Mouse (Mus musculus) inflammation-experienced regulatory T-cells, adult 6 months (primary cell): ENCODE data around the gene Ndrg3. TPM values are rescaled to one million over a fixed set of nuclear protein-coding genes. Genes with fewer than 3 reads are reported as not detected.
"Not testable (repeated sequence)": the region's sequence is repeated elsewhere in the genome, so short reads cannot be mapped to it uniquely, and the experiment has no call there.

Experiments used
- ATAC-seq: one replicate; pipeline ENCODE4 v1.8.0; 2017
- polyA plus RNA-seq, 3 experiments: library from polyadenylated mRNA; unstranded; fragments of 100-300 nt; shearing (Covaris generic); gene quantifications; one replicate each; pipeline ENCODE4 v1.2.1; 2017

The Ndrg3 gene
- polyA plus RNA-seq, 3 experiments from 2014 or later: 72.3 to 142 (median 105) TPM

DNA sequence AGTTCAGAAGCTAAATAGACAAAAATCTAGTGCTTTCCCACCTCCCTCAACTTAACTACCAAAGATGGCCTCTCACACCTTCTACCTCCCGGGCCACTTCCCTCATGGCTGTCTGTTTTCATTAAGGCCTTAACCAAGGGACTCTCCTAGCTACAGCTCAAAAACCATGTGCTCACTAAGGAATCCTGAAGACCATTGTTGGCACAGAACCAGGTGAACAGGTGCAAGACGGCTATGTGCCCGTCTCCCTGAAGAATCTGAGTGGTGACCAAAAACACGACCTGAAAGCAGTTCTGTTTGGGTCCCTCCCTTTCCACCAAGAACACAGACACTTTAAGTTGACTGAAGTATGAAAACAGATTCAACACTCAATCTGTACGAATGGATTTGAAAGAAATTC lies 6.4 kb upstream of the Ndrg3 start:
- ATAC-seq: no peak

DNA sequence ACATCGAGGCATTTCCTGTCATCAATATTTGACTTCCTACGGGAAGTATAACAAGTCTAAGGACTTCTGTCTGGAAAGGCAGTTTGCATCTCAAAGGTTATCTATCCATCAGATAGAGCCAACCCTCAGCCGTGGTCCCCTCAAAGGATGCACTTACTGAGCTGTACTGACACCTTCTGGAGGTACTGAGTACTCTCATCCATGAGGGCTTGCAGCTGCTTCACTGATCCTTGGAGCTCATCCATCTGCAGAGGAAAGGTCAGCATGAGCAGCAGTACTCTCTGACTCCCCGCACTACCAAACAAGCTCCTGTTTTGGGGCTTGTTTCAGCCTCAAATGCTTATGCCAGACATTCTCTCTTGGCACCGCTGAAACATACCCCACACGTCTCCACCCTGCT lies 4.7 kb upstream of the Ndrg3 start:
- no peak for ATAC-seq

DNA sequence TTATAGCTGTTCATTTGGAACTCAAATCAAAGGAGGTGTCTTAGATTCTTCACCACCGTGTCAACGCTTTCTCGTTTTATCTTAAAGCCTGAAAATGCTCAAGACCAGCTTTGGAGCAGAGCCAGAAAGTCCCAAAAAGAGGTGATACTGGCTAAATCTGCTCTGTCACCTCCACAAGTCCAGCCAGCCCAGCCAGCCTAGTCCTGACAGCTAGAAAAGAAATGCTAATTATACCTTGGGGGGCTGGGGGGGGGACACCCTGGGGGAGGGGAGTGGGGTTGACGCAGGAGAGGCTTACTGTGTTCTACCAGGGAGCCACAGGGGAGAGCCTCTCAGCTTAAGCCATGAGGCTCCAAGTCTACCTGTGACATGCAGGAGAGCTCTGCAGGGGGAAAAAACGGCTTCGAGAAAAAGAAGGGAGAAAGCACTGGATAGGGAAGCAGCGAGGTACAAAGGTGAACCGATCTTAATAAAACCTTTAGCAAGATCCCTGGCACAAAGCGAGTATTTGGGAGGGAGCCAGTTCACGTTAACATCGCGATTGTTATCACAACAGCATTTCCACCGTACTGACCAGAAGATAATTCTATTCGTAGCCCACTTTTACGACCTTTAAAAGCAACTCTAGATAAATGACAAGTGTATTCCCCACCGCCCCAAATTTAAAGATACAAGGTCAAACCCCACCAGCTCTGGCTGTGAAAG lies 977 bp downstream of the Ndrg3 start:
- ATAC-seq: no peak

DNA sequence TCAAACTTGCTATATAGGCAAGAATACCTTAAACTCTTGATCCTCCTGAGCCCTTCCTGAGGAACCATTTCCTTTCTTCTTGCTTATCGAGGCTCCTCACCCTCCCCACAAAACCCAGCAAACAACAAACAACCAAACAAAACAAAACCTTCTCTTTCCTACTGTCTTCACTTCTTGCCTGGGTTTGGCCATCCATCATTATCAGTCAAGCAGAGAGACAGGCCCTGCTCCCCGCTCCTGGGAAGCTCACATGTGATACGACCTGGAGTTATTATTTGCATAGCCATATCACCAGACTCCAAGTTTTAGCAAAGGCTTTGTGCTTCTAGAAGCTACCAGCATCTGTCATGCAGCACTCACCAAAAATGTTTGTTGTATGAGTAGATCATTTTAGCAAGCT lies 4.5 kb downstream of the Ndrg3 start:
- no peak for ATAC-seq

DNA sequence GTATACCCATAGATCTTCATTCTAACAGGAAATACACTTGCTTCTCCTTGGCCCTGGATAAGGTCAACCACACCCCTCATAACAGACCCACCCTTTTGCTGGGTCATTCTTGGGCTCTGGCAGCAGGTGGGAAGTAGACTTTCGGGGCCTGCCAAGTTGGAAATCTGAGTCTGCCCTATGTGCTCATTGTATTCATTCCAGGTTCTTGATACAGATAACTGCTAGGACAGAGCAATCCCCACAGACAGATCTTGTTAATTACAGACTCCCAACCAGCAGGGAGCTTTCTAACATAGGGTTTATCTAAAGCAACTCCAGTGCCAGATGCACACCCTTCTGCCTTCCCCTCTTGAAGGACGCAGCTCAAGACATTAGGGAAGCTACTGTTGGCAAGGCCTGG lies 9.0 kb downstream of the Ndrg3 start:
- no peak for ATAC-seq

DNA sequence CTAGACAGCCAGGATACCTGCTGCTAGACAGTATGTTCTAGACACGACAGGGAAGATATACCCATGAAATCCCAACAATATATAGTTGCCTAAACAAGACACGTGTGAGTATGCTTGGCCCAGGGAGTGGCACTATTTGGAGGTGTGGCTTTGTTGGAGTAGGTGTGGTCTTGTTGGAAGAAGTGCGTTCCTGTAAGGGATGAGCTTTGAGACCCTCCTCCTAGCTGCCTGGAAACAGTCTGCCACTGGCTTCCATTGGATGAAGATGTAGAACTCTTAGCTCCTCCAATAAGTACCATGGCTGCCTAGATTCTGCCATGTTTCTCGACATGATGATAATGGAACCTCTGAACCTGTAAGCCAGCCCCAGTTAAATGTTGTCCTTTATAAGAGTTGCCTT lies 10.6 kb downstream of the Ndrg3 start:
- no peak for ATAC-seq

DNA sequence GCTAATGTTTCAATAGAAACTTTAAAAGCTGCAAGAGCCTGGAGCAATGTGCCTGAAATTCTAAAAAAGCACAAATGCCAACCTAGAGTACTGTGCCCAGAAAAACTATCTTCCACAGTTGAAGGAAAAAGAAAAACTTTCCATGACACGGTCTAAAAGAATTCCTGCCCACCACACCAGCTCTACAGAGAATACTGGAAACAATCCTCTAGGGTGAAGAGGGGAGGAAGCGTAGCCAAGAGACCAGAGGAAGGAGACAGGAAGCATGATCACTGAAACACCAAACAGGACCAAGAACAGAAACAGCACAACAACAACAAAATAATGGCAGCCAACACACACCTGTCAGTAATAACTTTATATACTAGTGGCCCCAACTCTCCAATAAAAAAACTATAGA lies 11.8 kb downstream of the Ndrg3 start:
- ATAC-seq: no peak

DNA sequence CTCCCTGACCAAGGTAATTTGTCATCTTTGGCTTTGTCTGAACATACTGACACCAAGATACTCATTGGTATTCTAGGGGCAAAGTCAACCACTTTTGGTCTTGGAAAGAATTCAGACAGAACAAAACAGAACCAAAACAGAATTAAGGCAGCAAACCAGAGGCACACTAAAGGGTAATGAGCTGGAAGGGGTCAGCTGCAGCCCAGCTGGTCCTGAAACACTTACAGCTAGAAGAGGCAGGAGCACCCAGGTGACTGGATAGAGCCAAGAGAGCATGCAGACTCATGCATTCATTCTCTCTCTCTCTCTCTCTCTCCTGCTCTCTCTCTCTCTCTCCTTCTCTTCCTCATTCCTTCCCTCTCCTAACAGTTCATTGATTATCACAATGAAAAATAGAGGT lies 15.1 kb downstream of the Ndrg3 start:
- no peak for ATAC-seq

DNA sequence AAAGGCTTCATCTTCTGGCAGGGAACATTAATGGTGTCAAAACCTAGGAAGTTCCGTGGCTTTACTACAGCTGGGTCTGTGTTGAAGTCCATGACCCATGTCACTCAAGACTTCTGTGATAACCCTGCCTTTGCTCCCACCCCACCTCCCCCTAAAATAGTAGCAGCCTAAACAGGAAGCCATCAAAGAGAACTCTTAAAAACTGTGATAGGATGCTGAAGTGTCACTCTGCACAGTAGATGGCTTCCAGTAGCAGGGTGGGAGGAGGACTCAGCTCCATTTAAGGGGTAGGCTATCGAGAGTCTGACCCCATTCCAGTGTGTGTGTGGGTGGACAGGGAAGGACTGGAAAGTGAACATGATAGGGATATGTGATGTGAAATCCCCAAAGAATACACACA lies 16.9 kb downstream of the Ndrg3 start:
- ATAC-seq: peak; percentile 64

DNA sequence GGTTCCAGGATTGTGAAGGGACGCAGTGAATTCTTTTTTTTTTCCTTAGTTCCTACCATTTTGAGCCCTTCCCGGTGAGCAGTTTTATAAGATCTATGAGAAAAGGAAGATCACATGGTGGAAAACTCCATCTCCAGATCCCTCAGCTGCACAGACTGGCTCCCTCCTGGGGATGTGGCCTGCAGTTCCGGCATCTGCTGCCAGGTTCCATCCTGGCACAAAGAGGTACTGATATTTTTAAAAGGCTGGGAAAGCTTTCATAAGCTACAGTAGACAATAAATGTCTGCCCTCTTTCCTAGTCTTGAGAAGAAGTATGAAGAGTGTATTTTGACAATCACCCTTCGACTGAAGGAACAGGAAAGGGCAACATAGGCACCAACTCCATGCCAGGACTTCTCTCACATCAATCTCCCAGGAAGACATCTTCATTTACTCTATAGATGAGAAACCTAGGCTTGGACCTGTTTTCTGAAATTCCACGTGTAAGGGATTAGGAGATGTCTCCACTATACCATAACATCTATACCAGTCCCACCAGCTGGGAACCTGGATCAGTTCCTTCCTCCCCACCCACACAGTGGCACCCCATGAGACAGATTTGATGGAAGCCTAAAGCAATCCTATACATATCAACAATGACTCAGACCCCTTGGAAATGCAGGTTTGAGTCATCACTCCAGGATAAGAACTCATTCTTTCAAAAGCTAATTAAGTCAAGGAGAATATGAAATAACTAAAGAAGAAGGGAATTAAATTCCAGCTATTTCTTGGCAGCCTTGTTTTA lies 18.3 kb downstream of the Ndrg3 start:
- no peak for ATAC-seq

DNA sequence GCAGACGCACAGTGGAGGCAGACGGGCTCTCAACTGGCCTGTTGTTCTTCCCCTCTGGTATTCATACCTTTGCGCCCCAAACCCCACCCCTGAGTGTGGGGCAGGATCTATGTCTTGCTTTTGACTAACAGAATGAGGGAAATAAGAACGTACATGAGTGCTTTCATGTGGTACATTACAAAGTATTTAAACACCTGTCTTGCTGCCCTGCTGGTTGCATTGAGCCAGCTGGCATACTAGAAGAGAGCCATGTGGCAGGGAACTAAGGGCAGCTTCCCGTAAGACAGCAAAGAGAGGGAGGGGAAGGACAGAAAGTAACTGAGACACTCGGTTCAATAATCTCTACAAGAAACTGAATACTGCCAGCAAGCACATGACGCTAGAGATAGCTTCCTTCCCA lies 21.6 kb downstream of the Ndrg3 start:
- ATAC-seq: peak; percentile 53

DNA sequence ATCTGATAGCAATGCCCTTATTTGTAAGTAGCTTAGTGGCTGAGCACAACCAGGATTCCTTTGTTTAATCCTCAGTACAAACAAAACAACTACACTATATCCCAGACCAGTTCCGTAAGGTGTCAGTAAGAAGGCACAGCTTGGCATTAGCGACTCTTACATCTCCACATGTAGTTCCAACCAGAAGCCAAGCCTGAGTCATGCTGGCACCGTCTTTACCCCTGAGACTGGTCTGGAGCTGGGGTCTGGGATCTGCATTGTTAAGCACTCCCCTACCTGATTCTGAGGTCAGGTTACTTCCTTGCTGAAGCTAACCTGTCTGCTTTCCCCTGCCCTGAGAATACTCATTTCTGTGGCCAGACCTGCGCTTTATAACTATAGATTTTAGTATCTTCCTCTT lies 23.4 kb downstream of the Ndrg3 start:
- ATAC-seq: no peak

DNA sequence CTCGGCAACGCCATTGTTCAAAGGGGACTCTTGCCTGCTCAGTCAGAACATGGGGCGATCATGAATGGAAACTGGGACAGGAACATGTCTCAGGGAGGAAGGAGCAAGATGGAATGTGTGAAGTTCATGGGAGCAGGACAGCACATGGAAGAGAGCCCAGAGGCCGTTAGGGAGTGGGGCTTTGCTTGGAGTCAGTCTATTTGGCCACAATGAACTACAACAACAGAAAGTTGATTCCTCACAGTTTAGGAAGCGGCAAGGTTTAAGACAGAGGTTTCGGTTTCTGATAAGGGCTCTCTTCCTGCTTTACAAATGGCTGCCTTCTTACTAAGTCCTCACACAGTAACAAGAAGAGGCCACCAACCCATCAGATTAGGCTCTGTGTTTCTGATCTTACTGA lies 24.5 kb downstream of the Ndrg3 start:
- peak; percentile 65 for ATAC-seq

DNA sequence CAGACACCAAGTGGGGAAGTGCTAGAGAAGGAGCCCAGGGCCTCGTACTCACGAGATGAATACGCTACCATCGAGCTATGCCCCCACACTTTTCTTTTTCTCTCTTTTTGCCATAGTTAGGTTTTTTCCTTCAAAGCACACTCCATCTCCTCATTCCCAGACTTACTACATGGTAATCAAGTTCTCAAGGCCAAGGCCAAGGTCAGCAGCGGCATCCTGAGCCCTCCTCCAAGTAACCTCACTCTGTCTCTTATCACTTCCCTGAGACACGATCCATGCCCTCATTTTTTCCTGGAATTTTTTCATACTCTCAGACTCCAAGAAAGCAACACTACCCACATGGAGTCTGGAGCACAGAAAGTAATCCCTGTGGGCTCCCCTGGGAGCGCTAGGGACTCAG lies 28.0 kb downstream of the Ndrg3 start:
- ATAC-seq: no peak

DNA sequence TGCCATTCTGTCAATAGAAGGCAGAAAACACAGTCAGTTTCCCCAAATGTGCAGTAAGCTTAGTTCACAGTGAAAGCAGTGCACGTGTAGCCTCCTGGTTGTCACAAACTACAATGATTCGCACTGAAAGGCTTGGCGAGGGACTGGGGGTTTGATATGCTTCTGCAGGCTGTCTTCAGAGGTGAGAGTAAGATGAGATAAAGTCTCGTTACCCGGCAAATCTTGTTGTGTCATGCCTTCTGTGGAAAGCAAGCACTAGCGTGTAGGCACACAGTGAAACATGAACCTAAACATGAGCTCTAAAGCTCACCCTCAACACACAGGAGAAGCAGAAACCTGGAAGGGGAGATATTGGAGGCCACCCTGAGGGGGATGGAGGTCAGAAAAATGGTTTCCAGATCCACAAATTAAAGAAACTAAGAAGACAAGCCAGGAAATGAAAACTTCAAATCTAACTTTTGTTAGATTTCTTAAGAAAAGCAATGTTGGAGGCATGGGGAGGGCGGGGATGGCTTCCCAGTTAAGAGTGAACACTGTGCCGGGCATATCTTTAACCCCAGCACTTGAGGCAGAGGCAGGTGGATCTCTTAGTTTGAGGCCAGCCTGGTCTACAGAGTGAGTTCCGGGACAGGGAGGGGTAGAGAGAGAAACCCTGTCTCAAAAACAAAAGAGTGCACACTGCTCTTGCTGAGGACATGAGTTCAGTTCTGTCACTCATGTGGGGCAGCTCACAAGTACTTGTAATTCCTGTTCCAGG lies 33.2 kb downstream of the Ndrg3 start:
- ATAC-seq: no peak

DNA sequence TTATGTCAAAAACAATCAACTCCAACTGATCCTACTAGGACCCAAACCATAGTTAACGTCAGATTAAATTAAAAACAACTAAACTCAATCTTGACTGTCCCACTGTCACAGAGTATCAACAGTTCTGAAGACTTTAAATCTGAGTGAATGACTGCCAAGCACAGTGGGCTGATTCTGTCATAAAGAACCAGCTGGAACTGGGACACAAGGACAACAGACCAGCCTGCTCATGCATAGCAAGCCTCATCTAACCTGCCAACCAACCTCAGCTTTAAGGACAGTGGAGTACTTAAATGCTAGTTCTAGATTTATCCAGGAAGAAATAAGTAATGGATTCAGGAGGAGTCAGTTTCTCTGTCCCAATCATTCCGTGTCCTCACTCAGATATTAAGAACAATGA lies 34.8 kb downstream of the Ndrg3 start:
- no peak for ATAC-seq

DNA sequence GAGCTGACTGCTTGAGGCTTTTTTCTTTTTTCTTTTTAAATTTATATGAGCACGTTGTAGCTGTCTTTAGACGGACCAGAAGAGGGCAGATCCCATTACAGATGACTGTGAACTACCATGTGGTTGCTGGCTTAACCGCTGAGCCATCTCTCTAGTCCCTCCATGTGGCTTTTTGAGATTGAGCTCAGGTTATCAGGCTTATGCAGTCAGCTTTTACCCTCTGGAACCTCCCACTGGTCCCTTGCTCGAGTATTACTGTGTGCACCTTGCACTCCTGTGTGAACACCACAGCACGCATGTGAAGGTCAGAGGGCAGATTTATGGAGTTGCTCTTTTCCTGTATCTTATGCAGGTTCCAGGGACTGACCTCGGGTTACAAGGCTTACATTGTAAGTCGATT lies 35.5 kb downstream of the Ndrg3 start:
- no peak for ATAC-seq

DNA sequence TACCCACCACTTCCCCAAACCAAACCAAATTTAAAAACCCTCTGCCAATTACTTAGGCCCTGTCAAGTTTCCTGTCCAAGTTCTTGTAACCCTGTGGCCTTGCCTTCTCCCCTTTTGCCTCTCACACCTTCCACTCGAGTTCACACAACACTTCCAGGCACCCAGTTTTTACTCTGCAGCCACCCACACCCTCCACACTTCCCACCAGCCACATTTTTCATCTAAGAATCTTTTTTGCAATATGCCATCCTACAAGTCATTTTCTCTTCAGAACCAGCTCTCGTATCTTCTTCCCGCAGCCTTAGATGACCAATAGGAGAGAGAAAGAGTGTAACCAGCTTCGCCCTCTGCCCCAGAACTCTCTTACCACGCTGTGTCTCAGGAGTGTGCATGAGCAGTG lies 37.4 kb downstream of the Ndrg3 start:
- ATAC-seq: no peak

DNA sequence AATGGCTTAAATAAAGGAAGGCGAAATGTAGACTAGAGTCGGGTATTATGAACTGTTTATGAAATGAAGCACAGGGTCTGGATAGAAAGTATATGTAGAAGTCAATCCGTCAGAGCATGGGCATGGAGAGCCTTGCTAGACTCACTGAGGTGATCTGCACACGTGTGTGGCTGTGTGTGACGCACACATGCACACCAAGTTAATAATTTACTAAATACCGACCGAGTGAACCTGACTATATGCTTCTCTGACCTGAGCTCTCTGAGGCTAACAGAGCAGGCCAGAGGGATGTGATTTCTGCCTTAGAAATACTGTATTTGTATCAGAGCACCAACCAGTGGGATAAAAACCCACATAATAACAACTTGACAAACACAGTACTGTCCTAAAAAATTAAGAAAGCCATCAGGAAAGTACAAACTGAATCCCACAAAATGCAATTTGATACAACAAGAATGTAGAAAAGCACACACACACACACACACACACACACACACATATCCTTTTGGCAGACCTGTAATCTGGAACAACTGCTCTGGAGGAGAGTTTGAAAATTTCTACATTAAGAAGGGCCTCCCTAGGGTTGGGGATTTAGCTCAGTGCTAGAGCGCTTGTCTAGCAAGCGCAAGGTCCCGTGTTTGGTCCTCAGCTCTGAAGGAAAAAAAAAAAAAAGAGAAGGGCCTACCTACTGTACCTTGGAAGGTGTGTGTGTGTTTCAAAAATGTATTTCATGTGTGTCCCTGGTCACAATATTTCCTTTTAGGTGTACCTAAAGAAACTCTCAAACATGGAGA lies 40.4 kb downstream of the Ndrg3 start:
- ATAC-seq: no peak

DNA sequence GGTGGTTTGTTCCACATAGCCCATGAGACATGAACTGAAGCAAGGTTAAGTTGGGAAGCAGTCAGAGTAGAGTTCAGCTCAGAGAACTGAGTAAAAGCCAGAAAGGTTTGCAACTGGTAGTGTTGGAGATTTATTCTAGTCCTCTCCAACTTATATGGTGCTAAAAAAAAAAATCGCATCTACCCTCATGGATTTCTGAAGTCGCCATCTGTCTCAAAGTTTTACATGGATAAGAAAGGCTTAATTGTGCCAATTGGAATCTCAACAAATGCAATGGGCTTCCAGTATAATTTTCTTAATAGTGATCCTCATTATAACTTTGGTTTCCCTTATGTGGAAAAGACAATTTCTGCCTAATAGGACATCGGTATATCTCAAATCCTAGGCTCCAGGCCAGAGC lies 41.0 kb downstream of the Ndrg3 start:
- ATAC-seq: no peak

DNA sequence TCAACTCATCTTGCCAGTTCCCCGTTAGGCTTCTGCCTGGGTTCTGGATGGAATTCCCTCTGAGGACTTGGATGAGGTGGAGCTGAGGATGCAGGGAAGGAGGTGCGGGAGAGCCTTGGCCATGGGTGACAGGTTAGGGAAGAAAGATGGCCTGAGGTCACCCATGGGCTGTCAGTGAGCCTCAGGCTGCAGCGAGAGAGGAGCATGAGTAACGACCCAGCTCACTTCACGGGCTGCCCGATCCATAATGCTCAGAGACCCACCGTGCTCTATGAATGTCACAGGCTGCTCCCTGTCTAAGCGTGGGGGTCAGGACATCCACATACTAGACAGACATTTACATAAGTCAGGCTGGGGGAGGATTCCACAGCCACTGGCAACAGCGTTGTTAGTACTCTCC lies 50.3 kb downstream of the Ndrg3 start:
- ATAC-seq: not testable (repeated sequence)

DNA sequence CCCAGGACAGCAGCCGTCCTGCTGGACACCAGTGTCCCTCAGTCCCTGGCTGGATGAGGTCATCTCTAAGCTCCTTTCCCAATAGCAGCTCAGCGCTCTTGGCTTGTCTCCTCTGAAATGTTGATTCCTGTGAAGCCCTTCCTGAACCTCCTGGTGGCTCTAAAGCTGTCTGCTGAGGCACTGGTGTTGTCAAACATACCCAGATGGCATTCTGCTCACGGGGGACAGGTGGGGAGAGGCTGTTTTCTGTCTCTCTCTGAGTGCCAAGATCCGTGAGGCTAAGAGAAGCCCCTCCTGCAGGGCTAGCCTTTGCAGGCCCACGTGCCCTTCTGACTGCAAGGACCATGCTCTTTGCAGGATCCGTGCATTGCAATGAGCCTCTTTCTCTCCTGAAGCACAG lies 51.9 kb downstream of the Ndrg3 start:
- not testable (repeated sequence) for ATAC-seq

DNA sequence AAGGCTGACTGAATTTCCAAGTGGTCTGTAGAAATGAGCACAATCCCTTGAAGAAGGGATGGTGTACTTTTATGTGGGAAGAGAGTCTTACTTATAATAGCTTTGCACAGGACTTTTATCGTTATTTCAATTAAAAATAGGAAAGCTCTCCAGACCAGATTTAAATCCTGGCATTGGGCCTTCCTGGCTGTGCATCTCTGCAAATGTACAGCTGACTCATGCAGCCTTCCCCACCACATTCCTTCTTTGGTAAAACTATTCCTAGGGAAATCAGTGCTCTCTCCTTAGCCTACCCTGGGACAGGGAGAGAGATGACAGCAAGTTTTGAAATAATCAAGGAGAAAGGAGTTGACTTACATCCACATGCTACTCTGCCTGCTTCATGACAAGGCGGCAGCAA lies 54.1 kb downstream of the Ndrg3 start:
- no peak for ATAC-seq
